Mouse (Mus musculus) MEL (cell line): ENCODE measurements around the gene Myo19. TPM values are rescaled to one million over a fixed set of nuclear protein-coding genes. Genes with fewer than 3 reads are reported as not detected.

Experiments used
- DNase-seq: peaks from one replicate; pipeline ENCODE4 v3.0.0; 2011; ENCODE audit warnings: low read depth, low spot score
- H3K27ac ChIP-seq: 2 replicates; pipeline ENCODE4 v1.5.1; 2012; ENCODE audit warnings: low read depth, mild to moderate bottlenecking, control low read depth, low read length, moderate library complexity; ENCODE audit not compliant: control insufficient read depth
- H3K27me3 ChIP-seq, 2 experiments: fragments of 150-350 bp in 1 of 2; sonication (generic) in 1 of 2; 2 replicates each; pipeline ENCODE4 v1.6.1; 2012; ENCODE audit warnings: low read length in 2 of 2, mild to moderate bottlenecking in 2 of 2, improper control_type of control experiment in 1 of 2, moderate library complexity in 1 of 2; ENCODE audit not compliant: insufficient read depth in 2 of 2, control insufficient read depth in 1 of 2
- H3K36me3 ChIP-seq, 2 experiments: 2 replicates each; pipeline ENCODE4 v1.6.1; 2012 to 2014; ENCODE audit warnings: low read length in 2 of 2, improper control_type of control experiment in 1 of 2, inconsistent platforms in 1 of 2, mild to moderate bottlenecking in 1 of 2; ENCODE audit not compliant: insufficient read depth in 2 of 2, control insufficient read depth in 1 of 2
- H3K4me1 ChIP-seq, 2 experiments: fragments of 150-350 bp in 1 of 2; sonication (generic) in 1 of 2; 2 replicates each; pipeline ENCODE4 v1.6.1; 2012; ENCODE audit warnings: low read length in 2 of 2, improper control_type of control experiment in 1 of 2, mild to moderate bottlenecking in 1 of 2; ENCODE audit not compliant: insufficient read depth in 2 of 2, control insufficient read depth in 1 of 2
- H3K4me3 ChIP-seq, 2 experiments: fragments of 150-350 bp in 1 of 2; sonication (generic) in 1 of 2; 2 replicates each; pipeline ENCODE4 v1.5.1; 2012; ENCODE audit warnings: low read depth in 2 of 2, low read length in 2 of 2, mild to moderate bottlenecking in 2 of 2, moderate library complexity in 2 of 2, control low read depth in 1 of 2, improper control_type of control experiment in 1 of 2; ENCODE audit not compliant: control insufficient read depth in 1 of 2, insufficient read depth in 1 of 2
- H3K79me2 ChIP-seq: 2 replicates; pipeline ENCODE4 v1.6.1; 2012; ENCODE audit warnings: mild to moderate bottlenecking, low read length, moderate library complexity; ENCODE audit not compliant: control insufficient read depth, poor library complexity, insufficient read depth
- H3K9ac ChIP-seq: 2 replicates; pipeline ENCODE4 v1.6.1; 2012; ENCODE audit warnings: low read depth, mild to moderate bottlenecking, control low read depth, low read length, moderate library complexity; ENCODE audit not compliant: control insufficient read depth, poor library complexity, severe bottlenecking
- H3K9me3 ChIP-seq: fragments of 150-350 bp; sonication (generic); replicated peaks from 2 replicates; pipeline ENCODE4 v1.6.1; 2012; ENCODE audit warnings: mild to moderate bottlenecking, low read length, improper control_type of control experiment, moderate library complexity; ENCODE audit not compliant: insufficient read depth
- CHD2 ChIP-seq: IDR thresholded peaks from 2 replicates; pipeline ENCODE4 v1.6.1; 2011; ENCODE audit warnings: low read length, improper control_type of control experiment
- CTCF ChIP-seq, 3 experiments: IDR thresholded peaks in 2 of 3; conservative IDR thresholded peaks in 1 of 3; 2 replicates each; pipeline ENCODE4 v1.5.1; 2011 to 2012; ENCODE audit warnings: low read length in 3 of 3, low read depth in 2 of 3, mild to moderate bottlenecking in 2 of 3, improper control_type of control experiment in 1 of 3, inconsistent platforms in 1 of 3, mixed read lengths in 1 of 3, moderate library complexity in 1 of 3; ENCODE audit not compliant: control insufficient read depth in 1 of 3, insufficient read depth in 1 of 3, poor library complexity in 1 of 3, severe bottlenecking in 1 of 3
- ELF1 ChIP-seq: IDR thresholded peaks from 2 replicates; pipeline ENCODE4 v1.6.1; 2014; ENCODE audit warnings: low read depth, mild to moderate bottlenecking, inconsistent platforms, low read length, improper control_type of control experiment, moderate library complexity
- GABPA ChIP-seq: IDR thresholded peaks from 2 replicates; pipeline ENCODE4 v1.6.1; 2012; ENCODE audit warnings: low read depth, mild to moderate bottlenecking, inconsistent platforms, low read length, improper control_type of control experiment, moderate library complexity
- MAFK ChIP-seq: IDR thresholded peaks from 2 replicates; pipeline ENCODE4 v1.6.1; 2011; ENCODE audit warnings: low read depth, mild to moderate bottlenecking, low read length, improper control_type of control experiment, borderline replicate concordance
- MAX ChIP-seq: IDR thresholded peaks from 2 replicates; pipeline ENCODE4 v1.6.1; 2011; ENCODE audit warnings: low read length, improper control_type of control experiment
- MXI1 ChIP-seq: IDR thresholded peaks from 2 replicates; pipeline ENCODE4 v1.6.1; 2011; ENCODE audit warnings: mild to moderate bottlenecking, low read depth, low read length, improper control_type of control experiment
- MYC ChIP-seq: IDR thresholded peaks from 2 replicates; pipeline ENCODE4 v1.6.1; 2011; ENCODE audit warnings: low read depth, mild to moderate bottlenecking, low read length, improper control_type of control experiment, moderate library complexity
- POLR2A ChIP-seq, 2 experiments: IDR thresholded peaks; 2 replicates each; pipeline ENCODE4 v1.6.1; 2011 to 2012; ENCODE audit warnings: low read length in 2 of 2, mild to moderate bottlenecking in 2 of 2, control low read depth in 1 of 2, improper control_type of control experiment in 1 of 2, low read depth in 1 of 2, moderate library complexity in 1 of 2; ENCODE audit not compliant: control insufficient read depth in 1 of 2, insufficient read depth in 1 of 2, poor library complexity in 1 of 2
- POLR2AphosphoS2 ChIP-seq: IDR thresholded peaks from 2 replicates; pipeline ENCODE4 v1.6.1; 2011; ENCODE audit warnings: low read length, improper control_type of control experiment
- POLR2AphosphoS5 ChIP-seq: IDR thresholded peaks from 2 replicates; pipeline ENCODE4 v1.6.1; 2012; ENCODE audit warnings: low read depth, borderline replicate concordance, mild to moderate bottlenecking, inconsistent platforms, low read length, moderate library complexity, mixed read lengths
- SIN3A ChIP-seq: IDR thresholded peaks from 2 replicates; pipeline ENCODE4 v1.6.1; 2012; ENCODE audit warnings: low read length, improper control_type of control experiment, inconsistent platforms
- SMC3 ChIP-seq: IDR thresholded peaks from 2 replicates; pipeline ENCODE4 v1.6.1; 2011; ENCODE audit warnings: low read depth, low read length, improper control_type of control experiment
- TAL1 ChIP-seq: IDR thresholded peaks from 2 replicates; pipeline ENCODE4 v1.6.1; 2012; ENCODE audit warnings: mild to moderate bottlenecking, inconsistent platforms, low read length, moderate library complexity, mixed read lengths
- TBP ChIP-seq: IDR thresholded peaks from 2 replicates; pipeline ENCODE4 v1.8.0; 2011; ENCODE audit warnings: low read depth, low read length, improper control_type of control experiment
- UBTF ChIP-seq: IDR thresholded peaks from 2 replicates; pipeline ENCODE4 v1.6.1; 2012; ENCODE audit warnings: low read depth, mild to moderate bottlenecking, inconsistent platforms, low read length, improper control_type of control experiment, moderate library complexity, borderline replicate concordance; ENCODE audit not compliant: insufficient read depth
- USF1 ChIP-seq: IDR thresholded peaks from 2 replicates; pipeline ENCODE4 v1.6.1; 2014; ENCODE audit warnings: low read depth, mild to moderate bottlenecking, inconsistent platforms, low read length, improper control_type of control experiment, moderate library complexity
- ZMIZ1 ChIP-seq: IDR thresholded peaks from 2 replicates; pipeline ENCODE4 v1.6.1; 2012; ENCODE audit warnings: low read depth, mild to moderate bottlenecking, inconsistent platforms, low read length, improper control_type of control experiment, moderate library complexity
- ZNF384 ChIP-seq: IDR thresholded peaks from 2 replicates; pipeline ENCODE4 v1.6.1; 2012; ENCODE audit warnings: low read depth, mild to moderate bottlenecking, inconsistent platforms, low read length, improper control_type of control experiment
- polyA plus RNA-seq, 2 experiments: library from polyadenylated mRNA; stranded (reverse) in 1 of 2; unstranded in 1 of 2; fragments of >175 nt in 1 of 2; fragments of >200 nt in 1 of 2; gene quantifications; 2 replicates each; pipeline versions ENCODE4 v1.2.1 to v1.2.4; 2012; ENCODE audit warnings: low replicate concordance in 2 of 2, low read depth in 1 of 2; ENCODE audit not compliant: insufficient read length in 2 of 2, insufficient read depth in 1 of 2, missing spikeins in 1 of 2
- total RNA-seq: library from RNA; depleted of rRNA; stranded (reverse); fragments of 300-350 nt; gene quantifications from 2 replicates; pipeline ENCODE4 v1.2.3, GENCODE M21; 2012

Myo19 gene
- total and polyA plus RNA-seq, 3 experiments, result 14.9 to 27.1 TPM; not detected in 1

- DNase-seq, result peak; percentile 72
Observed at GRCm38 (mm10) chr11:84943948-84944347, 64.0 kb downstream of the Myo19 start.

GRCm38 (mm10) chr11:84944639-84945435 is 64.9 kb downstream of the Myo19 start:
- Histone ChIP-seq H3K9me3 (no peaks in the 10 kb centered on the region), H3K36me3 (no peaks in the 10 kb centered on the region), H3K27me3 (peaks cover 3 to 5% of the 10 kb centered on the region in 2 experiments; a peak in 3 of 4 replicates), H3K4me1 (no peaks in the 10 kb centered on the region), H3K79me2 (no peaks in the 10 kb centered on the region), H3K27ac (no peak overlapping the region), H3K4me3 (no peak overlapping the region), H3K9ac (no peak overlapping the region)
- DNase-seq, result no peak
- no peak for TF ChIP-seq TBP

More at GRCm38 (mm10) chr11:84943948-84944347, 64.0 kb downstream of the Myo19 start:
- Histone ChIP-seq H3K4me1 (no peaks in the 10 kb centered on the region), H3K9me3 (no peaks in the 10 kb centered on the region), H3K9ac (no peak overlapping the region), H3K36me3 (no peaks in the 10 kb centered on the region), H3K4me3 (no peak overlapping the region), H3K79me2 (no peaks in the 10 kb centered on the region), H3K27me3 (peaks cover 4 to 5% of the 10 kb centered on the region in 2 experiments), H3K27ac (no peak overlapping the region)
- TF ChIP-seq POLR2A (IDR thresholded peaks at IDR 0.05; ENCODE audit: control insufficient read depth in 1 of 2, insufficient read depth in 1 of 2, low read depth in 1 of 2, low read length in 2 of 2, poor library complexity in 1 of 2) (no peak), MXI1 (peak; percentile 91), SIN3A (peak; percentile 77), MAFK (no peak), ZMIZ1 (no peak)

- Histone ChIP-seq H3K36me3 (no peaks in the 10 kb centered on the region), H3K27me3 (peaks cover 3 to 10% of the 10 kb centered on the region in 2 experiments), H3K9ac (no peak overlapping the region), H3K9me3 (no peaks in the 10 kb centered on the region), H3K27ac (no peak overlapping the region), H3K79me2 (no peaks in the 10 kb centered on the region), H3K4me1 (no peaks in the 10 kb centered on the region), H3K4me3 (no peak overlapping the region)
- no peak for TF ChIP-seq GABPA
- DNase-seq, result no peak
Observed at GRCm38 (mm10) chr11:84945841-84946240, 65.9 kb downstream of the Myo19 start.

GRCm38 (mm10) chr11:84947206-84947605 is 67.3 kb downstream of the Myo19 start:
- no peak for DNase-seq
- Histone ChIP-seq H3K4me1 (no peaks in the 10 kb centered on the region), H3K79me2 (no peaks in the 10 kb centered on the region), H3K36me3 (no peaks in the 10 kb centered on the region), H3K9me3 (no peaks in the 10 kb centered on the region), H3K9ac (no peak overlapping the region), H3K27me3 (peaks cover 3 to 13% of the 10 kb centered on the region in 2 experiments), H3K4me3 (no peak overlapping the region), H3K27ac (no peak overlapping the region)
- TF ChIP-seq USF1 (no peak), ELF1 (no peak), POLR2AphosphoS5 (no peak), POLR2AphosphoS2 (no peak), UBTF (no peak), POLR2A (IDR thresholded peaks at IDR 0.05; ENCODE audit: control insufficient read depth in 1 of 2, insufficient read depth in 1 of 2, low read depth in 1 of 2, low read length in 2 of 2, poor library complexity in 1 of 2) (no peak), MAX (no peak), CHD2 (no peak), TAL1 (no peak), MYC (no peak), CTCF (IDR thresholded peaks at IDR 0.05 in 2 of 3, conservative IDR thresholded peaks at IDR 0.05 in 1 of 3; ENCODE audit: control insufficient read depth in 1 of 3, insufficient read depth in 1 of 3, low read depth in 2 of 3, low read length in 3 of 3, poor library complexity in 1 of 3, severe bottlenecking in 1 of 3) (no peak), GABPA (no peak), MXI1 (no peak), ZMIZ1 (no peak), ZNF384 (no peak), SMC3 (no peak)
